Mouse (Mus musculus) brain, embryonic 14.5 days (tissue): ENCODE measurements around the gene Gpr182.

Experiments used
- CTCF ChIP-seq: fragments of 200-500 bp; IDR thresholded peaks from 2 replicates; pipeline ENCODE4 v1.5.1; 2012; ENCODE audit warnings: inconsistent platforms, mild to moderate bottlenecking, moderate library complexity, borderline replicate concordance; ENCODE audit not compliant: insufficient read depth, insufficient read length; ENCODE audit errors: extremely low read depth
- POLR2A ChIP-seq: fragments of 200-500 bp; IDR thresholded peaks from 2 replicates; pipeline ENCODE4 v1.6.1; 2012; ENCODE audit warnings: mild to moderate bottlenecking, inconsistent platforms, borderline replicate concordance; ENCODE audit not compliant: poor library complexity, insufficient read depth, insufficient read length, severe bottlenecking; ENCODE audit errors: extremely low read depth

- TF ChIP-seq POLR2A (no peak), CTCF (no peak)
Observed at GRCm38 (mm10) chr10:127754566-127755166, 3.1 kb upstream of the Gpr182 start.
